Mouse (Mus musculus): ENCODE data around the gene Olfr532. TPM values are rescaled to one million over a fixed set of nuclear protein-coding genes. Genes with fewer than 3 reads are reported as not detected.
"Not testable (repeated sequence)": the region's sequence is repeated elsewhere in the genome, so short reads cannot be mapped to it uniquely, and the experiment has no call there.

The Olfr532 gene
- polyA plus RNA-seq (2012; ENCODE audit: insufficient read depth, insufficient read length, missing spikeins), result not detected in 2 replicates

DNA sequence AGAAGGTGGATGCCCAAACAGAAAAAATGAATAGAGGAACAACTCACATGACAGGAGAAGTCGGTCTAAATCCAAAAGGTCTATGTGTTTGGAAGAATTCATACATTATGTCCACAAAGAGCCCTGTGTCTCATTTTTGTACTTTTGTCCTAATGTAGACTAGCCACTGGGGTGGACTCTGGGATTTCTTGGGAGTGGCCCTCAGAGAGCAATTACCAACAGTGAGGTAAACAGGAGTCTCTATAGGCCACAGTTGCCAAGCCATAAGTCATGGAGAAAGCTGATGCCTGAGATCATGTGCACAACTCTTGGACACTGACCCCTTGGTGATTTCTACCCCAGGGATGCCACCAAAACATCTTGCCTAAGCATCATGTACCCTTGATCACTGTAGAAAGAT is at the start of gene Olfr532:
Gene Olfr532 (minus strand): TSS at position 101 of the 400 bp plus-strand sequence.
- Histone ChIP-seq H3K27ac (replicated peaks; ENCODE audit: low read depth, low read length) (no peak within 1 kb of the TSS), H3K4me3 (ENCODE audit: insufficient read depth, low read depth, low read length) (no peak within 1 kb of the TSS), H3K4me1 (ENCODE audit: control insufficient read depth, insufficient read depth, insufficient read length, low read length) (no peaks in the 10 kb centered on the region)

DNA sequence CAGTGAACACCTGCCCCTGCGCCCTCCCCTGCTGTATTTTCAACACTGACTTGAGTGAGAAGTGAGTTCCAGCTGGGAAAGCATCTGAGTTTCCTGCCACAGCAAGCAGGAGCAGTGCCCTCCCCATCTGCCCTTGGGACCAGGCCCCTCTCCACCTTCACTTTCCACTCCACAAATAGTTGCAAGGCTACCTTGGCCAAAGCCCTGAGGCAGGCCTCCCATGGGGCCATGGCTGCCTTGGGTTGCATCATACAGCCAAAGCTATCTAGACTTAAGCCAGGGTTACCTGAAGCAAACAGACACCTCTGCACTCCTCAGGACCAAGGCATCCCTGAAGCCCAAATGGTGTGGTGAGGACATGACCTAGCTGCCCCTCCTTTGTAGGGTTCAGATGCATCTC is 41.6 kb upstream of the Olfr532 start, which contains the start of gene Olfr533:
Gene Olfr533 (plus strand): TSS at position 301 of the 400 bp plus-strand sequence.
- H3K27ac ChIP-seq (replicated peaks; ENCODE audit: low read depth, low read length); H3K4me1 ChIP-seq (ENCODE audit: control insufficient read depth, insufficient read depth, insufficient read length, low read length); H3K4me3 ChIP-seq (ENCODE audit: insufficient read depth, low read depth, low read length): not testable (repeated sequence)

DNA sequence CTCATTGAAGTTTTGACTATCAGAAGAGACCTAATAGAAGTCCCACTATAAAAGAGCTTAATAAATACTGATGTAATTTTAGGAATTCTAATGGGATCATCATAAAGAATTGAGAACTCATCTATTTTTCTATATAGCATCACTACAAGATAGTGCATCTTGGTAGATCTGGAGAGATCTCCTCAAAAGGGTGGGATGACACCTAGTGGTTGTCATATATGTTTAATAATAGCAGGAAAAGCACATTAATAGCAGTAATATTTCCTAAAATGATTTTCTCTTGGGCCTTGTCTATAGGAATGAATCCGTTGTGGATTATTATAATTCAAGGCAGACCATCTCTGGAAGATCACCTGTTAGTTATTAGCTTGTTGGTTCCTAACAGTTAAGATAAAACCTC is 21.7 kb upstream of the Olfr532 start:
- Histone ChIP-seq H3K27ac (replicated peaks; ENCODE audit: low read depth, low read length) (no peak overlapping the region), H3K4me1 (ENCODE audit: control insufficient read depth, insufficient read depth, insufficient read length, low read length) (no peaks in the 10 kb centered on the region), H3K4me3 (ENCODE audit: insufficient read depth, low read depth, low read length) (no peak overlapping the region)

DNA sequence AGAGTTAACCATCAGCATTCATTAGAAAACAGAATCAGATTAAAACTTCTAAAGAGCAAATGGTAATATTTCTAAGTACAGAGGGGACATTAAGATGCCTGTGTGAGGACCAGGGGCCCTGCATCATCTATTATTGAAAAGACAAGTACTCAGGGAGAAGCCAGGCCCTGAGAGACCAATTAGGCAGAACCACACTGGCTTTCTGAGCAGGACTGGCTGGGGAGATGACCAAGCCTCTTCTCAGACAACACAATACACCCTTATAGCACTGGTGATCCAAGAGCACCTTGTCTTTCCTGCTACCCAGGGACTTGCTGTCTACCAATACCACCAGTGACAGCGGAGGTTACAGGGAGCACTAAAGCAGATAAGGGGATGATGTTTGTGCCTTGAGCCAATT is 18.6 kb downstream of the Olfr532 start, which contains the start of gene Olfr531:
Gene Olfr531 (minus strand): TSS at position 101 of the 400 bp plus-strand sequence.
- Histone ChIP-seq H3K4me1 (ENCODE audit: control insufficient read depth, insufficient read depth, insufficient read length, low read length) (no peaks in the 10 kb centered on the region), H3K4me3 (ENCODE audit: insufficient read depth, low read depth, low read length) (no peak within 1 kb of the TSS), H3K27ac (replicated peaks; ENCODE audit: low read depth, low read length) (no peak within 1 kb of the TSS)

DNA sequence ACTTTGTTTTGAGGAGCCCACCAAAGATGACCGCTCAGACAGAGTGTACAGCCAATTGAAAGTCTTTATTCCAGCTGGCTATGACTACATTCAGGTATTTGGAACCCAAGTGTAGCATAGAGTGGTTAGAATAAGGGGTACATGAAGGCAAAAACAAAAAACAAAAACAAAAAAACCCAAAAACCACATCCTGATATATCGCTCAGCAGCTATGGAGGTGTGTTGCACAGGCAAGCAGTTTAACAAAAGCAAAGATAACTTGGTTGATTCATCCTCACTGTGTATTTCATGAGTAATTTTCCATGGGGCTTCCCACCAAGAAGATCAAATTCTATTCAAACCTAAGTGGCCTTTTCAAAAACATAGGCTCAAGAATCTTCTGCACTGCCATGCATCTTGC is 44.5 kb downstream of the Olfr532 start:
- Histone ChIP-seq H3K4me3 (ENCODE audit: insufficient read depth, low read depth, low read length) (no peak overlapping the region), H3K4me1 (ENCODE audit: control insufficient read depth, insufficient read depth, insufficient read length, low read length) (no peaks in the 10 kb centered on the region), H3K27ac (replicated peaks; ENCODE audit: low read depth, low read length) (no peak overlapping the region)

DNA sequence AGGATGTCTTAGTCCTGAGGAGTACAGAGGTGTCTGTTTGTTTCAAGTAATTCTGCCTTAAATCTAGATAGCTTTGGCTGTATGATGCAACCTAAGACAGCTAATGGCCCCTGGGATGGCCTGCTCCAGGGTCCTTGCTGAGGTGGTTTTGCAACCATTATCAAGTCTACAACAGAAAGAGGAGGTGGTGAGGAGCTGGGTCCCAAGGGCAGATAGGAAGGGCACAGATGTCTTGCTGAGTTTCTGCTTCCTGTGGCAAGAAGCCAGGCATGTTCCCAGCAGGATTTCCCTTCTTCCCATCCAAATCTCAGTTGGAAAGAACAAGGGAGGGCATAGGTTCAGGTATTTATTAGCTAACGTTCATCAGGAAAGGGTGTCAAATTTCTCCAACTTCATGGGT is 45.2 kb downstream of the Olfr532 start, which contains the start of gene Olfr530:
Gene Olfr530 (minus strand): TSS at position 101 of the 400 bp plus-strand sequence.
- Histone ChIP-seq H3K27ac (replicated peaks; ENCODE audit: low read depth, low read length) (no peak within 1 kb of the TSS), H3K4me1 (ENCODE audit: control insufficient read depth, insufficient read depth, insufficient read length, low read length) (no peaks in the 10 kb centered on the region), H3K4me3 (ENCODE audit: insufficient read depth, low read depth, low read length) (no peak within 1 kb of the TSS)

DNA sequence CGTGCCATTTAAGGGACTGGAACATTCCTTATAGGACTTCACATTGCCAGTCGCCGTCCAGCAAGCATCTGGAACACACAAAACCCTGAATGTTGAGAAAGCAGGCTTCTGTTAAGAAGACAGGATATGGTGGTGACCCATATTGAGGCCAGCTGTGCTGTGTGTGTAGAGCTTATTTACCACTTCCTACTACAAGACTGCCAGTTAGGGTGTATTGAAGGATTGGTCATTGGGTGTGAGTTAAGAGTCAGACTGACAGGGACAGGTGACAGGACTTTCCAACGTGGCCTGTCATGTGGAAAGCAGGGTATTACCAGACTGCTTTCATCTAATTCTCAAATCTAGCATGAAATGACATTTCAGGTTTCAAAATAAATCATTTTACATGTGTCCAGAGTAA is 47.1 kb downstream of the Olfr532 start:
- Histone ChIP-seq H3K4me1 (ENCODE audit: control insufficient read depth, insufficient read depth, insufficient read length, low read length) (no peaks in the 10 kb centered on the region), H3K27ac (replicated peaks; ENCODE audit: low read depth, low read length) (no peak overlapping the region), H3K4me3 (ENCODE audit: insufficient read depth, low read depth, low read length) (no peak overlapping the region)

Other genes starting within 250 kb of the Olfr532 start
- gene Olfr523, start 248.4 kb downstream of the Olfr532 start, polyA plus RNA-seq (2012; ENCODE audit: insufficient read depth, insufficient read length, missing spikeins), result not detected in 2 replicates
- not detected in 2 replicates for gene Olfr524, start 215.7 kb downstream of the Olfr532 start, polyA plus RNA-seq (2012; ENCODE audit: insufficient read depth, insufficient read length, missing spikeins)
- not detected in 2 replicates for gene Cd163l1, start 203.4 kb downstream of the Olfr532 start, polyA plus RNA-seq (2012; ENCODE audit: insufficient read depth, insufficient read length, missing spikeins)
- not detected in 2 replicates for gene 5830411N06Rik, start 174.4 kb downstream of the Olfr532 start, polyA plus RNA-seq (2012; ENCODE audit: insufficient read depth, insufficient read length, missing spikeins)
- gene Olfr525, start 100.8 kb downstream of the Olfr532 start, polyA plus RNA-seq (2012; ENCODE audit: insufficient read depth, insufficient read length, missing spikeins), result not detected in 2 replicates
- not detected in 2 replicates for gene Olfr527, start 87.6 kb downstream of the Olfr532 start, polyA plus RNA-seq (2012; ENCODE audit: insufficient read depth, insufficient read length, missing spikeins)
- not detected in 2 replicates for gene Olfr60, start 60.0 kb downstream of the Olfr532 start, polyA plus RNA-seq (2012; ENCODE audit: insufficient read depth, insufficient read length, missing spikeins)
- gene Olfr530, start 45.3 kb downstream of the Olfr532 start, polyA plus RNA-seq (2012; ENCODE audit: insufficient read depth, insufficient read length, missing spikeins), result not detected in 2 replicates
- gene Olfr531, start 18.7 kb downstream of the Olfr532 start, polyA plus RNA-seq (2012; ENCODE audit: insufficient read depth, insufficient read length, missing spikeins), result not detected in 2 replicates
- gene Olfr533, start 41.7 kb upstream of the Olfr532 start, polyA plus RNA-seq (2012; ENCODE audit: insufficient read depth, insufficient read length, missing spikeins), result not detected in 2 replicates
- gene Olfr535, start 62.6 kb upstream of the Olfr532 start, polyA plus RNA-seq (2012; ENCODE audit: insufficient read depth, insufficient read length, missing spikeins), result not detected in 2 replicates
- not detected in 2 replicates for gene Olfr536, start 85.8 kb upstream of the Olfr532 start, polyA plus RNA-seq (2012; ENCODE audit: insufficient read depth, insufficient read length, missing spikeins)
- gene Olfr538, start 146.2 kb upstream of the Olfr532 start, polyA plus RNA-seq (2012; ENCODE audit: insufficient read depth, insufficient read length, missing spikeins), result not detected in 2 replicates
- not detected in 2 replicates for gene Olfr46, start 179.6 kb upstream of the Olfr532 start, polyA plus RNA-seq (2012; ENCODE audit: insufficient read depth, insufficient read length, missing spikeins)
- gene Olfr61, start 207.3 kb upstream of the Olfr532 start, polyA plus RNA-seq (2012; ENCODE audit: insufficient read depth, insufficient read length, missing spikeins), result not detected in 2 replicates
- not detected in 2 replicates for gene Olfr53, start 224.8 kb upstream of the Olfr532 start, polyA plus RNA-seq (2012; ENCODE audit: insufficient read depth, insufficient read length, missing spikeins)
- gene Olfr539, start 238.3 kb upstream of the Olfr532 start, polyA plus RNA-seq (2012; ENCODE audit: insufficient read depth, insufficient read length, missing spikeins), result not detected in 2 replicates